Mouse (Mus musculus): ENCODE results near the gene Arid1b. TPM values are rescaled to one million over a fixed set of nuclear protein-coding genes. Genes with fewer than 3 reads are reported as not detected.
A peak's percentile ranks its signal among the peaks of the same experiment; 100 is the strongest.

The Arid1b gene
- total RNA-seq, 2 experiments from 2014 or later, result 72.6 to 72.7 TPM

GRCm38 (mm10) chr17:5228616-5229250, 234.6 kb downstream of the Arid1b start:
- no peak for DNase-seq (ENCODE audit: low spot score in 2 of 2)

GRCm38 (mm10) chr17:5230063-5230462, 235.9 kb downstream of the Arid1b start:
- no peak for DNase-seq (ENCODE audit: low spot score in 2 of 2)

DNA sequence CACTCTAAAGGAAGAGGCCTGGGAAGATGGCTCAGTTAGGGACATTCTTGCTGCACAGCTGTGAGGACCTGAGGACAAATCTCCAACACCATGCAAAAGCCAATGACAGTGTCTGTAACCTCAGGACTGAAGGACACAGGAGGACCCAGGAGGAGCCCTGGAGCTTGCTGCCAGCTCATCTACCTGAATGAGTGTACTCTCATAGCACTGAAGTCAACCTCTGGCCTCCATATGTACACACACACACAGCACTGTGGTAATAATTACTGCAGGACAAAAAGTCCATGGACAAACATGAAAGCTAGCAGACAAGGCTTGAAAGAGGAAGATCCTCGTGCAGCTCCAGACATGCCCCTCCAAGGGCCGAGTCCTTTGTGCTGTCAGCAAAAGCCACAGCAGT, 238.0 kb downstream of the Arid1b start:
- no peak for DNase-seq (ENCODE audit: low spot score in 2 of 2)

DNA sequence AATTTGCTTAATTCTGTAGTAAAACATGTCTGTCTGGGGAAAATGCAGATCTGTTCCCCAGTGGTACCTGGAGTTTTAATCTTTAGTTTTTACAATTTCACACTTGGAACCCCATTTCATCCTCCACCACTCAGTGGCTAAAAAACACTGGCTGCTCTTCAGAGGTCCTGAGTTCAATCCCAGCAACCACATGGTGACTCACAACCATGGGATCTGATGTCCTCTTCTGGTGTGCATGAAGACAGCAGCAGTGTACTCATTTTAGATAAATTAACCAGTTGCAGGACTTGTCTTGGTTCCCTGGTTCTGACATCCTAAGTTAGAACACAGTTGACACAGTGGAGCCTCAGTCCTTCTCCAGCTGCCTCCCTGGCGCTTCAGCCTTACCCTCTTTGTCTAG, 239.9 kb downstream of the Arid1b start:
- DNase-seq (ENCODE audit: low spot score in 2 of 2), result no peak

GRCm38 (mm10) chr17:5235057-5235456, 240.9 kb downstream of the Arid1b start:
- no peak for DNase-seq (ENCODE audit: low spot score in 2 of 2)

GRCm38 (mm10) chr17:5237765-5238164, 243.6 kb downstream of the Arid1b start:
- no peak for DNase-seq (ENCODE audit: low spot score in 2 of 2)

- no peak for DNase-seq (ENCODE audit: low spot score in 2 of 2)
Observed at GRCm38 (mm10) chr17:5238387-5239245, 244.5 kb downstream of the Arid1b start.

DNA sequence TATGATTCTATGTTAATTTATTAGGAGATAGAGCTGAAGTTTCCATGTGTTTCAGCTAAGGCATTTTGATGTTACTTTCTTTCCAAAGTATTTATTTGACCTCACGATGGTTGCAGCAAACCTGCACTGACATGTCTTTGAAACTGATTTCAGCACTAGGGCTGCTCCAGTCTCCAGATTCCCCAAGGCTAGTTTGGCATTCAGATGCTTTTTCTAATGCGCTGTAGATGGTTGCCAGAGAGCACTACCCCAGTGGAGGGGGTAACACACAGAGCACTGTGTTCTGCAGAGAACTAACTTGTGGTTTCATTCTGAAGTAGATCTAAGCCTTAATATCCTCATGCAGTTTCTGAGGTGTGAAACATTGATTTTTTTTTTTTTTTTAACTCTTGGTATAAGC, 250.4 kb downstream of the Arid1b start:
- DNase-seq (ENCODE audit: low spot score in 2 of 2), result no peak

GRCm38 (mm10) chr17:5246688-5247087, 252.6 kb downstream of the Arid1b start:
- no peak for DNase-seq (ENCODE audit: low spot score in 2 of 2)

DNA sequence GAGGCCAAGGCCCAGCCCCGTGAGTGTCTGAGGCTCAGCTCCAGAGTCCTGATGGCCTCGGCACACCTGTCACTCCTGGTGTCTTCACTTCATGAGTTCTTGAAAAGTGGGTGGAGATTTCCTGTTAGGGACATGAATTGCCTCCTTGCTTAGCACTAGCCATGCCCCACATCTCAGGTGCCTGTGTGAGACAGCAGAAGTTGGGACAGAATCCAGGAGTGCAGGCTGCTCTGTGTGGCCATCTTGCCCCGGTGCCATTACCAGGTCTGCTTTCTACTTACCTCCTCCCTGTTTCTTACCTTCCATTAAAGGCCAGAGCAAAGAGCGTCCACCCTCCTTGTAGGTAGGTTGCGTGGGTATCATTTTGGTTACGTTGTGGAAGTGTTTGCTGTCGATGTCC, 253.1 kb downstream of the Arid1b start:
- no peak for DNase-seq (ENCODE audit: low spot score in 2 of 2)

GRCm38 (mm10) chr17:5247737-5248136, 253.6 kb downstream of the Arid1b start:
- DNase-seq (ENCODE audit: low spot score in 2 of 2), result no peak

- DNase-seq (ENCODE audit: low spot score in 2 of 2), result no peak
Observed at GRCm38 (mm10) chr17:5248957-5249656, 255.0 kb downstream of the Arid1b start.

- DNase-seq (ENCODE audit: low spot score in 2 of 2), result no peak
Observed at GRCm38 (mm10) chr17:5249681-5250180, 255.6 kb downstream of the Arid1b start.

DNA sequence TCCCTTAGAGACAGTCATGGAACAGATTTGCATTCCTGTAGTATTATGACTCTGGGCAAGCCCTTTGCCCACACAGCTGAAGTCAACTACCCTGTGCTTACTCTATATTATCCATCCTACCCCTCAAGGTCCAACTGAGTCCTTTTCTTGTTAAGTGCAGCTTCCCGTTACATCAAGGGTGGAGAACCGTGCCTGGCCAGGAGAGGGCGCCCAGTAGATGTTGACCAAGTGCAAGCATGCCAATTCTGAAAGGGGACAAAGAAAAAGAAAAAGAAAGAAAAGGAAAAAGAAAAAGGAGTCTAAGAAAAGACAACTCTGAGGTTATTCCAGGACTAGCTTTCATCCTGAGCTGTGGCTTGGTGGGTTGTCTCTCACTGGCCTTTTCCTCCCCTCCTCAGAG, 258.3 kb downstream of the Arid1b start:
- peak; percentile 77 to 86 for DNase-seq (ENCODE audit: low spot score in 2 of 2)

DNA sequence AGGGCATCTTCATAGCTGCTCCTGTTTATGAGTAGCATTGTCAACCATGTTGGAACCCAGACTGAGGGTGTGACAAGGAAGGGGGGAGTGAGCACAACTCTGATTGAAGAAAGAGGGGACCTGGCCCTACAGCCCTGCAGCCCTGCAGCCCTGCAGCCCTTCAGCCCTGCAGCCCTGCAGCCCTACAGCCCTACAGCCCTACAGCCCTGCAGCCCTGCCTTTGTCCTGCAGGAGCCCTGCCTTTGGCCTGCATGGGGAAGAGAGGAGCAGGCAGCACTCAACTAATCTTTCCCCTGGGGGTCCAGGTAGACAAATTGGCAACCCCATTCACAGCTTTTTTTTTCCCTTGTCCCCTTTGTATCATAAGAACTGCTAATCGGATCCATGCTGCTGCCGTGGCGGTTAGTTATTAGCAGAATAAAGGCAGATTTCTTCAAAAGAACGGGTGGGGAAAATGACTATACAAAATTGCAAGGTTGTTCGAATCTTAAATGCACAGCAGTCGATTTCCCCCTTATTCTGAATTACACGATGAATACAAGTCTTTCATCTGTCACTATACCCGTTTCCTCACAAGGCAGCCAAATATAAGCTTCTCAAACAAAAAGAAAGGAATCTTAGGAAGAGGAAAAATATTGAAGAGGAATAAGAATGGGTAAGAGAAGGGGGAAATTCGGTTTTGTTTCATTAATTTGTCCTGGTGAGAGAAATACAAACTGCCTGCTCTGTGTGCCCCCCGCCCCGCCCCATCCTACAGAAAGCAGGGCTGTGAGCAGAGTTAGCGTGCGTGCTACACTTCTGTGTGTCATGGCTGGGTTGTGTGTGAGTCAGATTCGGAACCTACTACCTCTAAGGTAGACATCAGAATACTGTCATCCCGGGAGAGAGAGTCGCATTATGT, 260.8 kb downstream of the Arid1b start:
- DNase-seq (ENCODE audit: low spot score in 2 of 2), result no peak

GRCm38 (mm10) chr17:5255618-5255933, 261.4 kb downstream of the Arid1b start:
- DNase-seq (ENCODE audit: low spot score in 2 of 2), result no peak

GRCm38 (mm10) chr17:5258978-5259377, 264.8 kb downstream of the Arid1b start:
- no peak for DNase-seq (ENCODE audit: low spot score in 2 of 2)

GRCm38 (mm10) chr17:5261131-5261651, 267.1 kb downstream of the Arid1b start:
- peak; percentile 40 to 57 for DNase-seq (ENCODE audit: low spot score in 2 of 2)

DNA sequence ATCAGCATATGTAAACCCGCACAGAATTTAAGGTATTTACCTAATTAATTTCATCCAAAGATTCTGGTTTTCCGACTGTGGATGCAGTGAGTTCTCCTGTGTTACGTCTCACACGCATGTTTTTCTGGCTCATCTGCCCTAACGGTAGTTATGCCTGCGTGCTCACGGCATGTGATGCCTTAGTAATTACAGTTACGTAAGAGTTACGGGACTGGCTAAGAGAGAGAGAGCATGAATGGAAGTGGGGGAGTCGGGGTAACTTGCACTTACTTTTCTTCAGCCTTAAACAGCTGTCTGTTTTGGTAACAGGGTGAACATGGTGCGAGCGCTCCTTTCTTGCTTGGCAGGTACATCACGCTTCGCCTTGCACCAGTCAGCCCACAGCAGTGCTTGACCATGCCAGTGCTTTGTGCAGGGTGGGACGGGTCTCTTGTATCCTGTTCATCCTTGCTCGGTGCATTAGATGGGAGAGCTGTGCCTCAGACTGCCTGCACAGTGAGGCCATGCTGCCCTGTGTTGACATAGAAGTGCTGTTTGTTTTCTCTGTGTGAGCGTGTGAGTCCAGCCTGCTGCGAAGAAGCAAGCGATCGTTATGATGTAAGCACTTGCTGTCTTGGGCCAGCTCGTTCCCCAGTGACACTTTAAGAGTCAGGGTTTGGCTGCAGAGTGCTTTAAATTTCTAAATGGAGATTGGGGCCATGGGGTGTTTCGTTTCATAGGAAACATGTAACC, 267.9 kb downstream of the Arid1b start:
- no peak for DNase-seq (ENCODE audit: low spot score in 2 of 2)

DNA sequence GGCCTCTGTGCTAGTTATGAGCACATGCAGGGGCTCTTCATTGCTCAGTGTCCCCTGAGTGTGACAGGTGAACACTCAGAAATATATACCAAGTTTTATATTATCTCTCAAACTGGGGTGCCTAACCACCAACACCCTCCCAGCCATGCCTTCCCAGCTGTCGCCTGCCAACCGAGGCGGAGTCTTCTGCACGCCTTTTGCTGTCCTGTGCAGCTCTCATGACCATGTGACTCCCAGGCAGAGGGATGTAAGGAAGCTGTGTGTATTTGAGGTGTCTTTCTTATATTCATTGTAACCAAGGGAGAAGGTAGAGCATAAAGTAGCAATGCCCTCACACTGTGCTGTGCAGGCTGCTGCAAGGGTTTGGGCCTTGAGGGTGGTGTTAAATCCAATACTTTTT, 268.7 kb downstream of the Arid1b start:
- DNase-seq (ENCODE audit: low spot score in 2 of 2), result no peak

Data from left cerebral cortex, adult 18-20 months (tissue).